Mouse (Mus musculus) cortical plate, adult 2 months (tissue): ENCODE results near the gene Lyl1.

Source experiments
- CTCF ChIP-seq: fragments of 200-500 bp; IDR thresholded peaks from 2 replicates; pipeline ENCODE4 v1.5.1; 2011; ENCODE audit warnings: mild to moderate bottlenecking, control low read depth, low read length; ENCODE audit not compliant: insufficient read depth; ENCODE audit errors: extremely low read depth
- POLR2A ChIP-seq: fragments of 200-500 bp; IDR thresholded peaks from 2 replicates; pipeline ENCODE4 v1.6.1; 2011; ENCODE audit warnings: mild to moderate bottlenecking, low read length, control low read depth; ENCODE audit not compliant: insufficient read depth; ENCODE audit errors: extremely low read depth

DNA sequence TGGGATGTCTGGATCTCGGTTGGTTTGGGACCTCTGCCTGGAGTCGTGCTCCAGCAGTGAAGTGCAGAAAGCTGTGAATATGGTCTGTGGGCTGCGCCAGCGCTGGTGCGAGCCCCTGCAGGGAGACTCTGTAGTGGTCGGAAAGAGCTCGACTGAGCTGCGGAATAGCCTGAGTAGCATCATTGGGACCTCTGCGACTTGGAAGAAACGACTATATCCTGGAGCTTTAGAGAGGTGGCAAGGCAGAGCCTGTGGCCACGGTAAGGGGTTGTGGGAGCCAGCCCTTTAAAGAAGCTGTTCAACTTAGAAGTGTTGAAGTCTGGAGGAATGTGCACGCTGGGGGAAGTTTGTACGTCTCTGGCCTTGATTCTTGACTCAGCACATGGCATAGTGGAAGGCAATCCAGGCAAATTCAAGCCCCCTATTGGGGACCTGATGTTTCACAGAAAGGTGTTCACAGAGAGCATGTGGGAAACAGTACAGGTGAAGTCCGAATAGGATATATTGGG, 35.8 kb upstream of the Lyl1 start:
- TF ChIP-seq POLR2A (no peak; the same call in 1 of the 2 replicates), CTCF (no peak)
